Mouse (Mus musculus) intestine, postnatal 0 days (tissue): ENCODE measurements at regions not wholly inside any gene's neighbourhood (a gene's known extent, or its start where the extent isn't known, plus 50 kb on each side); places are given as distances from the start of the nearest gene placed in this dataset.

Experiments used
- ATAC-seq: fragments of 200-750 bp; cut with Nextera tagmentation; 2 replicates; pipeline ENCODE4 v1.8.0; 2017; ENCODE audit warnings: mild to moderate bottlenecking, moderate TSS enrichment, moderate library complexity
- H3K27ac ChIP-seq: fragments of 300-500 bp; sonication (generic); 2 replicates; pipeline ENCODE4 v1.5.1; 2014; ENCODE audit warnings: mild to moderate bottlenecking, low read depth, low read length, moderate library complexity
- H3K27me3 ChIP-seq: fragments of 300-500 bp; sonication (generic); replicated peaks from 2 replicates; pipeline ENCODE4 v1.6.1; 2014; ENCODE audit warnings: low read length, mixed read lengths; ENCODE audit not compliant: control insufficient read depth, insufficient read depth
- H3K36me3 ChIP-seq: fragments of 300-500 bp; sonication (generic); 2 replicates; pipeline ENCODE4 v1.6.1; 2014; ENCODE audit warnings: mild to moderate bottlenecking, moderate library complexity; ENCODE audit not compliant: control insufficient read depth, insufficient read depth
- H3K4me1 ChIP-seq: fragments of 300-500 bp; sonication (generic); replicated peaks from 2 replicates; pipeline ENCODE4 v1.6.1; 2014; ENCODE audit warnings: antibody characterized with exemption, low read length, mixed read lengths; ENCODE audit not compliant: control insufficient read depth, insufficient read depth
- H3K4me2 ChIP-seq: fragments of 300-500 bp; sonication (generic); replicated peaks from 2 replicates; pipeline ENCODE4 v1.6.1; 2014; ENCODE audit warnings: low read depth, mild to moderate bottlenecking, moderate library complexity
- H3K4me3 ChIP-seq: fragments of 300-500 bp; sonication (generic); 2 replicates; pipeline ENCODE4 v1.5.1; 2014; ENCODE audit warnings: low read depth, low read length
- H3K9ac ChIP-seq: fragments of 300-500 bp; sonication (generic); 2 replicates; pipeline ENCODE4 v1.6.1; 2014; ENCODE audit warnings: mild to moderate bottlenecking, low read depth, low read length
- H3K9me3 ChIP-seq: fragments of 300-500 bp; sonication (generic); 2 replicates; pipeline ENCODE4 v1.6.1; 2016; ENCODE audit warnings: mixed run types; ENCODE audit not compliant: control insufficient read depth
- CTCF ChIP-seq: sonication (generic); IDR thresholded peaks from 2 replicates; pipeline ENCODE4 v1.5.1; 2016; ENCODE audit warnings: low read depth, mild to moderate bottlenecking, control low read depth, antibody characterized with exemption, moderate library complexity
- WGBS: fragments of 180-500 bp; shearing (Covaris S2); extraction: QIAGEN DNeasy Blood & Tissue Kit; methylation state at CpG from one replicate; pipeline ENCODE4 v1.1.7; 2014; 5-methylcytosine and 5-hydroxymethylcytosine counted together

- ATAC-seq = no peak
- no peaks in the 10 kb centered on the region for H3K9me3 ChIP-seq
- H3K27me3 ChIP-seq = no peaks in the 10 kb centered on the region
- H3K36me3 ChIP-seq = no peaks in the 10 kb centered on the region
- no peak overlapping the region for H3K9ac ChIP-seq
- no peak for TF ChIP-seq CTCF
- no peak overlapping the region for H3K4me2 ChIP-seq
- H3K4me1 ChIP-seq = no peaks in the 10 kb centered on the region
- 88% methylated on average over 6 of the region's 6 CpGs for WGBS
- no peak overlapping the region for H3K4me3 ChIP-seq
- H3K27ac ChIP-seq = no peak overlapping the region
Measured at GRCm38 (mm10) chr2:174575546-174575945, 67.8 kb upstream of the Zfp831 start.

- TF ChIP-seq CTCF = no peak
- WGBS = 91% methylated on average over 5 of the region's 5 CpGs
- no peaks in the 10 kb centered on the region for H3K36me3 ChIP-seq
- no peaks in the 10 kb centered on the region for H3K9me3 ChIP-seq
- H3K4me1 ChIP-seq = no peaks in the 10 kb centered on the region
- no peak overlapping the region for H3K9ac ChIP-seq
- ATAC-seq = no peak
- H3K4me2 ChIP-seq = no peak overlapping the region
- no peak overlapping the region for H3K4me3 ChIP-seq
- no peak overlapping the region for H3K27ac ChIP-seq
- H3K27me3 ChIP-seq = no peaks in the 10 kb centered on the region
Measured at GRCm38 (mm10) chr2:174580906-174581703, 62.2 kb upstream of the Zfp831 start.

GRCm38 (mm10) chr2:174584272-174584671 is 59.1 kb upstream of the Zfp831 start:
- ATAC-seq = no peak
- Histone ChIP-seq H3K36me3 (no peaks in the 10 kb centered on the region), H3K9ac (no peak overlapping the region), H3K4me2 (no peak overlapping the region), H3K4me3 (no peak overlapping the region), H3K27me3 (no peaks in the 10 kb centered on the region), H3K9me3 (no peaks in the 10 kb centered on the region), H3K4me1 (no peaks in the 10 kb centered on the region), H3K27ac (no peak overlapping the region)
- TF ChIP-seq CTCF = no peak
- 72% methylated on average over 2 of the region's 2 CpGs for WGBS
